Mouse (Mus musculus) layer of hippocampus, adult 2 months (tissue): ENCODE measurements at regions not wholly inside any gene's neighbourhood (a gene's known extent, or its start where the extent isn't known, plus 50 kb on each side); places are given as distances from the start of the nearest gene placed in this dataset.

Experiments
- DNase-seq, 2 experiments: peaks; one replicate each; pipeline ENCODE4 v3.0.0; 2022; ENCODE audit warnings: low spot score in 2 of 2
- H3K27ac ChIP-seq: fragments of 200-600 bp; 2 replicates; pipeline ENCODE4 v1.8.1; 2022
- H3K4me3 ChIP-seq: fragments of 200-600 bp; 2 replicates; pipeline ENCODE4 v1.8.1; 2022; ENCODE audit warnings: mild to moderate bottlenecking
- CTCF ChIP-seq: fragments of 200-600 bp; conservative IDR thresholded peaks from 2 replicates; pipeline ENCODE4 v1.8.1; 2022; ENCODE audit warnings: antibody characterized with exemption, mild to moderate bottlenecking, moderate library complexity

DNA sequence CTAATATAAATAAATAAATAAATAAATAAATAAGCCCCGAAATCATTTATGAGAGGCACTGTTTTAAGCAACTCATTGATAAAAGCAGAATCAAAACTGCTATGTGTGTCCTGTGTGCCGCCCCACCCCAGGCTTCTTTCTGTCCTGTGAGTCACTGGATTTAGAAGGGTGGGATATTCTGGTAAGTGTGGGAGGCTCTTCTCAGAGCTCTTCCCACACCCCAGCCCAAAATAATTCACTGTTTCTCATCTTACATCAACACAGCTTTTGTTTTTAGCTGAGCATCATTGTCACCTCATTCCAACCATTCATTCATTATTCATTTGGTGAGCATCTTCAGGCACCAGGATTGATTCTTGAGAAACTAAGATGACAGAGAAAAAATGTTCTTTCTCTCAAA, 118.4 kb downstream of the Barx2 start:
- Histone ChIP-seq H3K4me3 (no peak overlapping the region), H3K27ac (no peak overlapping the region)
- DNase-seq: no peak
- TF ChIP-seq CTCF: no peak

DNA sequence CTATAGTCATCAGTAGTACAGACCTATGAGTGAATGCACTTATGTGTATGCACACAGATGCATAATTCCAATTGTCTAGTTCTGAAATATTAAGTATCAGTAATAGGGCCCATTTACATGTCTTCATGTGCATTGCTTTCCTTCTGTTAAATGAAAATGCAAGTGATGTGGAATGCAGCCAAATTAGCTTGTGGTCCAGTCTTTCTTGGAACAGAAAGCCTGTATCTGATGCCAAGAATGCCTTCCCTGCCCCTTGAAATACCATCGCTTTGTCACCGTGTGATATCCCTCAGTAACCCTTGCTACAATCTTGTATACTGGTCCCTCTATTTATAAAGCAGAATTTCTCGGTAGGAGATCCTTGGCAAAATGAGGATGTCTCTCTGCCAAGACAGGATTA, 137.3 kb downstream of the Barx2 start:
- H3K27ac ChIP-seq: no peak overlapping the region
- TF ChIP-seq CTCF: no peak

DNA sequence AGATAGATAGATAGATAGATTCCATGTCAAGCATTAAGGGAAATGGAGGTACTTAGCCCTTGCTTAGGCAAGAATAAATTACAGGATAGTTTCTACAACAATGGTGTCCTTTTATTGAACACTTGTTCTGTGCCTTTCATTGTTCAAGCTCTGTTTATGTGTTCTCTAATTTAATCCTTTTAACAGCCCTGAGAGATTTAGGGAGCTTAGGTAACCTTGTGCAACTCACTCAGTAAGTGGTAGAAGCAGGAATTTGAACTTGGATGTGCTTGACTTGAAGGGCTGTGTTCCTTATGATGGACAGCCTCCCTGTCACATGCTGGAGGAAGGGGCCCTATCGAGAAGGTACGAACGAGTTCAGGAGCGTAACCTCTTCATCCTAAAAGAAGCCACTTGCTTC, 147.9 kb downstream of the Barx2 start:
- Histone ChIP-seq H3K4me3 (no peak overlapping the region), H3K27ac (no peak overlapping the region)
- DNase-seq: no peak
- TF ChIP-seq CTCF: no peak

More for the DNA sequence above, 137.3 kb downstream of the Barx2 start:
- H3K4me3 ChIP-seq: no peak overlapping the region
- no peak for DNase-seq

DNA sequence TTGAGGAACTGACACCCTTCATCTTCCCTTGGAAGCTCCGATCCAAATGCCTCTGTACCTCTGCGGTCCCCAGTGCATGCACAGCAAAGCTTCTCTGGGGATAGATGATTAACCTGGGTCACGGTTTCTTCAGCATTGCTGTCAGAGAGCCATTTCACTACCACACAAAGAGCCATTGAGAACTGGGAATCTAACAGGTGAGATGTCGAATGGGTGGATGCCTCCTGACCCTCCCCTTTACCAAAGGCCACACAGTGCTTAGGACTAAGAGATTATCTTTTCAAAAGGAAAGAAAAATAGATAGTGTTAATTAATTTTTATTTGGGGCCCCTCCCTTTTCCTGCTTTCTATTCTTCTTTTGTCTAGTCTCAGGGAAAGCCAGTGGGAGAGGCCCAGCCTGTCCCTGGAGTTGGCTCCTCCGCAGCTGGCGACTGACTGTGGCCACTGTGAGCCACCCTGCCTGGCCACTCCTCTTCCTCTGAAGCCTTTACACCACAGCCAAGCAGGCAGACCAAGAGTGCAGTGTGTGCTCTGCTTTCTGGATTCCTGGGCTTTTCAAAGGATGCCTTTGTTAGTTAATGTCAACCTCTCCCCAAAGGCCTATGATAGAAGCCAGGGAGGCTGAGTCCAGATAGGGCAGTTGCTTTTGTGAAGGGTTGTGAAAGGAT, 155.2 kb downstream of the Barx2 start:
- no peak for DNase-seq
- H3K27ac ChIP-seq: no peak overlapping the region
- H3K4me3 ChIP-seq: no peak overlapping the region
- no peak for TF ChIP-seq CTCF

DNA sequence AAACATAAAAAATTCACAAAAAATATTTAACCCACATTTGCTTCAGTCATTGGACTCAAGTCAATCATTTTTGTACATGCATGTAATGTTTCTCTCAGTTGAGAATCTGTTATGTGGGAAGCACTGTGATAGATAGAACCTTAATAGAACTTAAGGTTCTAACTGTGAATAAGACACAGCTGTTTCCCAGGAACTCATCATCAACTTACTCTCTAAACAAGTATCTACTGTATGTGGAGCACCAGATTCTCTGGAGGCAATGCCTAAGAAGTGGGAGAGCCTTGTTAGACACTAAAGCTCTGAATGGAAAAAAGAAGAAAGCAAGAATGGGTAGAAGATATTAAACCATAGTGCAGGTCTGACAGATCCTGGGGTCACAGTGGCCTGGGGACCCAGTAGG, 182.8 kb downstream of the Barx2 start:
- Histone ChIP-seq H3K4me3 (no peak overlapping the region), H3K27ac (peak overlapping the region; percentile 18; the same call in 1 of the 2 replicates)
- peak in 1 of 2 experiments; percentile 9 for DNase-seq
- no peak for TF ChIP-seq CTCF

DNA sequence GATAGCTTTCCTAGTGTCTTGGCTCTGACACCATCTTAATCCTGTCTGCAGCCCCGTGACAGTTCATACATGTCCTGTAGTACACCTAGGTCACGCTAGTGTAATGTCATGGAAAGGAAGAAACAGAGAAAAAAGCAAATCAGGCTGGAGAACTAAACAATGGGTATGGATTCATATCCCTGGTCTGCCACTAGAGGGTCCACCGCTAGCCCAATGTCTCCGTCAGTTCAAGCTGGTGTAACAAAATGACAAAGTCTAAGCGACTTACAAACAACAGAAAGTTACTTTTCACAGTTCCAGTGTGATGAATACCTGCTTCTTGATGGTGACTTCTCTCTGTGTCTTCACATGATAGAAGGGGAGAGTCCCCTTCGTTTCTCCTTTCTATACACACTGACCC, 194.0 kb downstream of the Barx2 start:
- TF ChIP-seq CTCF: peak; percentile 53
- Histone ChIP-seq H3K27ac (no peak overlapping the region), H3K4me3 (no peak overlapping the region)
- DNase-seq: no peak

DNA sequence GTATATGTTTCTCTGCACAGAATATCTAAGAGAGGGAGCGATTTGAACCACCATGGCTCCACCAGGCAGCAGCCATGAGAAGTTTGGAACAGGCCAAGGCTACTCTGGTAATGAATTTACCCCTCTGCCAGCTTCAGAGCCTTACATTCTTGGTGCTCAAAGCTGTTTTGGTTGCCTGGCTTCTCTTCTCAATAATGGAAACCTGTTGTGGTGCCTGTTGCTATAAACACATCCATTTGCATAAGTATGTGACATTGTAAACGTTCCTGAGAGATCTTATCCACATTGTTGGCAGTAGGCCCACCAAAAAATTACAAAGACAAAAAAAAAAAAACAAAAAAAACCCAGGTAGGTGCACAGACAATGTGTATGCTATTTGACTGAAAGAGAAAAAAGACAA, 203.2 kb downstream of the Barx2 start:
- no peak for TF ChIP-seq CTCF
- no peak overlapping the region for H3K4me3 ChIP-seq

DNA sequence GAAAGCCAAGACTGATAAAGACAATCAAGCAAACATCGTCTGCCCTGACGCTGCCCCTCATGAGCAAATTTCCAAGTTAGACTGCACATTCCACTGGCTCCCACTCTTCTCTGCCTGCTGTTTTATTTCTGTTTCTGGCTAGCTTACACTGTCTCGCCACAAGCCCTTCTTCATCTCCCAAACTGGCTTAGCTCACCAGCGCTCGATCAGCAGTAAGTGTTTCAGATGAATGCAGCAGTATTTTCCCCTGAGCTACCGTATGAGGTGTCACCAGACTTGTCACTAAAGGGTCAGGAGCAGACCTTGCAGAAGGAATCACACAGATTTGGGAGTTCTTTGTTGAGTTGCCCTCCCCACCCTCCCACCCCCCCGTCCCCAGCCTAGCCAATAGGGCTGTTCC, 206.6 kb downstream of the Barx2 start:
- H3K4me3 ChIP-seq: no peak overlapping the region
- TF ChIP-seq CTCF: no peak
- no peak overlapping the region for H3K27ac ChIP-seq
- DNase-seq: no peak

More for the DNA sequence above, 203.2 kb downstream of the Barx2 start:
- DNase-seq: no peak
- no peak overlapping the region for H3K27ac ChIP-seq

DNA sequence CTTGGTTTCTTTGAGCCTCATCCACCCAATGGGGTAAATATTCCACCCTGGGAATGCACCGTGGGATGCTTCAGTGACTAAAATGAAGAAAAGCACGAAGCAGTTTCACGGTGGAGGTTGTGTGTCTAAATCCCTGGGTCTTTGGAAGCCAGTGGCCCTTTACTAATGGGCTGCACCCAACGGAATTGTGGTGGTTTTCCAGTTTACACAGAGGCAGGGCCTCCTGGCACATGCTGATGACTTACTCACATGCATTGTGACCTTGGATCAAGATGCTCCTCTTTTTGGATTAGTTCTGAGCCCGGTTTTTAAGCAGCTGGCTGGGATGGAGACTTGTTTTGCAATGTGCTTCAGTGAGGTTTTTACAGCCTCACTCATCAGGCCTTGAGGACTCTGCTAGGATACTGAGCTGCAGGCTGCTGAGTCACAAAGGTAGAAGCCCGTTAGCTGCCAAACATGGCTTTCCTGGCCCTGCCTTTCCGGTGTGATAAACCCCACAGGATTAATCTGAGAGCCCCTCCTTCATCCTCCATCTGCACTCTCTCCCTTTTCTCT, 222.3 kb downstream of the Barx2 start:
- no peak for TF ChIP-seq CTCF
- H3K27ac ChIP-seq: no peak overlapping the region
- H3K4me3 ChIP-seq: no peak overlapping the region
- no peak for DNase-seq

DNA sequence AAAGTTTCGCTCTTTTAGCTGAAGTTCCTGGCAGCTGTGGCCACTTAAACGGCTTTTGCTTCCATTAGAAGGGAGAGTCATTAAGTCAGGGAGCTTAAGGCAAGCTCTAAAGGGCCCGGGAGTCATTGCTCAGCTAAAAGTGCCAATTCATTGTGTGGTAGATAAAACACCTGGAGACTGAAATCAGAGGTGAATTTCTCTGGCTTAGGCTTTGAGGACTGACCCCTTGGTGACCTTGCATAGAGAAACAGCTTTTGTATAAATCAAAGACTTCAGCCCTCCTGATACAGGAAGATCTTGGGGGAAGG, 224.1 kb upstream of the Tmem45b start:
- Histone ChIP-seq H3K4me3 (peak overlapping the region; percentile 18; the same call in 1 of the 2 replicates), H3K27ac (no peak overlapping the region)
- TF ChIP-seq CTCF: no peak
- no peak for DNase-seq

DNA sequence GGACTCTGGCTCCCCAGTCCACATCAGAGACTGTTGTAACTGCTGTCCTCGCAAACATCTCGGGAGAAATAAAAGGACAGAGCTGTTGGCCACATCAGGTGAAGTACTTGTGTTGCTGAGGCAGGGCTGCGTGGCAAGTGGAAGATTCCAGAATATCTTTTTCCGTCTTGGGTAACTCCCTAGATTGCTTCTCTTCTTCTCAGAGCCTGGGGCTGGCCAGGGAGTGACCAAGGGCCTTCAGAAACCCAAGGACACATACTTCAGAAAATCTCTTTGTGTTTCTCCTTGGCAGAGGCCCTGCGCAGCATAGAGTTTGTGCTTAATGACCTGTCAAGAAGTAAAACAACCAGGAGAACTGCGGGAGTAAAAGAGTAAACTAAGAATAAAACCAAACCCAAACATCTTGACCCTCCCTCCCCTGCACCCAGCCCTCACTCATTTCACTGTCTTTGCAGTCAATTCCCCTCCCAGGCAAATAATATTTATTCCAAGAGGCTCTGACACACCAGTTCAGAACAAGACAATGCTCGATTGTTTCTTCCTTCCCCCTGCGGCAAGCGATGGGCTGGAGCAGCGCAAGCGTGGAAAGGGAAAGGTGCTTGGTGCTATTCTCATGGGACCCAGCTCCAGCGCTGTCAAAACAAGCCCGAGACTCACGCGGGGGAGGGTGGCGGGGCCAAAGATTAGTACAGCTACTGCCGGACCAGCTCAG, 223.6 kb upstream of the Tmem45b start:
- DNase-seq: no peak
- H3K4me3 ChIP-seq: peak overlapping the region; percentile 18; the same call in 1 of the 2 replicates

DNA sequence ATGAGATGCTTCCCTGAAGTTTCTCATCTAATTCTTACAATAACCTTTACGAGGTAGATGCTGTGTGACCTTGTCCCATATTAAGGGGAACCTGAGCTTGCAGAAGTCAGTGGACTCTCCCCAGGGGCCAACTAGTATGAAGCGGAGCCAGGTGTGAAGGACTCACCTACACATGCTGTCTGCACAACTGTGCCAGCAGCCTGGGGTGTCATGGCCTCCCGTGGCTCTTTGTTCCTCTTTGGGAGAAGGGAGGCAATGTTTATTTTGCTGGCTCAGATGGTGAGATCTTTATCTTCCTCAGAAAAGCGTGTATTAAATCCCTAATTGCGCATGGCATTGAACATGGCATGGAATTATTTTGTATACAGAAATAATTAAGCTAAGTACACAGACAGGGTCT, 222.2 kb upstream of the Tmem45b start:
- DNase-seq: no peak
- H3K4me3 ChIP-seq: no peak overlapping the region
- no peak overlapping the region for H3K27ac ChIP-seq
- no peak for TF ChIP-seq CTCF

More for the DNA sequence above, 223.6 kb upstream of the Tmem45b start:
- no peak for TF ChIP-seq CTCF
- no peak overlapping the region for H3K27ac ChIP-seq

DNA sequence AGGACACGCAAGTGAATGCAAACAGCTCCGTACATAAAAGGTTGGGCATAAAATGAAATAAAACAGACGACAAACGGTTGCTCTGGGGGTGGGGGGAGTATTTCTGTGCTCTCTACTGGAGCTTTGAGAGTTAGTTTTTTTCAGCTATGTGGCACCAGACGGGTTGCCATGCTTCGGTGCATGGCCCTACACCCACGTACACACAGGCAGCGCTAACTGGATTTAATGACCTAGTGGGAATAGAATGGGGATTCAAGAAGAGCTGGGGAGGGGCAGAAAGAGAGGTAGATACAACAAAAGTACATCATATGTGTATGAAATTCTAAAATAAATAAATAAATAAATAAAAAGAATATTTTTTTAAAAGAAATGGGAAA, 220.5 kb upstream of the Tmem45b start:
- H3K27ac ChIP-seq: no peak overlapping the region
- no peak for DNase-seq
- no peak for TF ChIP-seq CTCF
- H3K4me3 ChIP-seq: no peak overlapping the region
